Mouse (Mus musculus) heart, adult 2 months (tissue): ENCODE measurements at regions not wholly inside any gene's neighbourhood (a gene's known extent, or its start where the extent isn't known, plus 50 kb on each side); places are given as distances from the start of the nearest gene placed in this dataset.

Experiments
- DNase-seq, 2 experiments: peaks; one replicate each; pipeline ENCODE4 v3.0.0; 2021
- H3K27ac ChIP-seq: fragments of 200-600 bp; 2 replicates; pipeline ENCODE4 v1.8.1; 2022
- H3K27me3 ChIP-seq: fragments of 200-500 bp; 2 replicates; pipeline ENCODE4 v1.6.1; 2012; ENCODE audit warnings: mild to moderate bottlenecking, low read length, inconsistent platforms, mixed read lengths; ENCODE audit not compliant: control insufficient read depth, insufficient read depth
- H3K36me3 ChIP-seq: fragments of 200-500 bp; 2 replicates; pipeline ENCODE4 v1.6.1; 2012; ENCODE audit warnings: low read length, inconsistent platforms; ENCODE audit not compliant: control insufficient read depth, insufficient read depth
- H3K4me1 ChIP-seq: fragments of 200-500 bp; 2 replicates; pipeline ENCODE4 v1.6.1; 2011; ENCODE audit warnings: low read length; ENCODE audit not compliant: control insufficient read depth, insufficient read depth
- H3K4me3 ChIP-seq: fragments of 200-600 bp; 2 replicates; pipeline ENCODE4 v1.8.1; 2022
- H3K79me2 ChIP-seq: fragments of 200-500 bp; replicated peaks from 2 replicates; pipeline ENCODE4 v1.6.1; 2012; ENCODE audit warnings: mild to moderate bottlenecking, inconsistent platforms, low read length, moderate library complexity, mixed read lengths; ENCODE audit not compliant: control insufficient read depth, insufficient read depth
- H3K9ac ChIP-seq: fragments of 200-500 bp; 2 replicates; pipeline ENCODE4 v1.6.1; 2012; ENCODE audit warnings: low read depth, mild to moderate bottlenecking, control low read depth, inconsistent platforms, low read length, mixed read lengths
- CTCF ChIP-seq: fragments of 200-600 bp; IDR thresholded peaks from 2 replicates; pipeline ENCODE4 v1.8.1; 2022; ENCODE audit warnings: antibody characterized with exemption, mild to moderate bottlenecking, moderate library complexity
- EP300 ChIP-seq: fragments of 200-500 bp; IDR thresholded peaks from 2 replicates; pipeline ENCODE4 v1.6.1; 2011; ENCODE audit warnings: low read depth, low read length, control low read depth; ENCODE audit not compliant: insufficient read depth
- POLR2A ChIP-seq: fragments of 200-500 bp; IDR thresholded peaks from 2 replicates; pipeline ENCODE4 v1.6.1; 2011; ENCODE audit warnings: mild to moderate bottlenecking, low read depth, low read length, control low read depth; ENCODE audit not compliant: insufficient read depth
- WGBS: fragments of 180-500 bp; shearing (Covaris S2); methylation state at CpG from one replicate; pipeline ENCODE4 v1.1.7; 2018; 5-methylcytosine and 5-hydroxymethylcytosine counted together
- intact Hi-C: fragments of 180-260 bp; cut with DNase I; formaldehyde crosslinking; loops from one replicate; pipeline ENCODE4 v1.15.1; 2025

GRCm38 (mm10) chr13:80188734-80189133 is 694.5 kb upstream of the Arrdc3 start:
- DNase-seq = no peak
- H3K4me3 ChIP-seq = no peak overlapping the region
- TF ChIP-seq EP300 (no peak), CTCF (no peak)
- intact Hi-C loops = no loop called here
- 78% methylated on average over 2 of the region's 2 CpGs for WGBS
- no peaks in the 10 kb centered on the region for H3K4me1 ChIP-seq
- H3K36me3 ChIP-seq = no peaks in the 10 kb centered on the region
- no peak overlapping the region for H3K27ac ChIP-seq
- H3K9ac ChIP-seq = no peak overlapping the region
- no peaks in the 10 kb centered on the region for H3K79me2 ChIP-seq
- H3K27me3 ChIP-seq = no peaks in the 10 kb centered on the region

GRCm38 (mm10) chr13:80195065-80195605 is 688.0 kb upstream of the Arrdc3 start:
- Histone ChIP-seq H3K36me3 (no peaks in the 10 kb centered on the region), H3K27me3 (no peaks in the 10 kb centered on the region), H3K79me2 (no peaks in the 10 kb centered on the region), H3K4me3 (no peak overlapping the region), H3K27ac (no peak overlapping the region), H3K9ac (no peak overlapping the region), H3K4me1 (no peaks in the 10 kb centered on the region)
- DNase-seq = no peak
- 62% methylated on average over 5 of the region's 5 CpGs for WGBS
- TF ChIP-seq EP300 (no peak), CTCF (no peak), POLR2A (no peak)
- intact Hi-C loops = no loop called here

DNA sequence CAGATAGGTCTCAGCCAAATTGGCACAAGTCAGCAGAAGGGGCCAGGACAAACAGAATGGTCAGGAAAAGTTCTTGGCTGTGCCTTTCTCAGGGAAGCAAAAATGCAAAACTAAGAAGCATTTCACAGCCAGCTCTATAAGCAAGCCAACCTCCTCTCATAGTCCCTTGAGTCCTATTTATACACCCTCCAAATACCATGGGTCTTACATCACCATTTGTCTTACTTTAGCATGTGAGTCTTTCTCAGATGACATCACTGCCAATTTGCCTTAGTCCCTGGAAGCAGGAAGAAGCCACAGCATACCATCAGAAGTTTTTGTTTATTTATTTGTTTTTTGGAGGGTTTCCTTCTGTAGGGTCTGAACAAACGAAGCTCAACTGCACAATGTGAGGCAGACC is 659.1 kb upstream of the Arrdc3 start:
- H3K27me3 ChIP-seq = no peaks in the 10 kb centered on the region
- H3K9ac ChIP-seq = no peak overlapping the region
- H3K4me3 ChIP-seq = no peak overlapping the region
- WGBS = 38% methylated on average over 1 of the region's 1 CpGs
- intact Hi-C loops = no loop called here
- no peak for DNase-seq
- H3K79me2 ChIP-seq = no peaks in the 10 kb centered on the region
- TF ChIP-seq CTCF (no peak), POLR2A (no peak), EP300 (no peak)
- no peaks in the 10 kb centered on the region for H3K36me3 ChIP-seq
- no peaks in the 10 kb centered on the region for H3K4me1 ChIP-seq
- no peak overlapping the region for H3K27ac ChIP-seq

DNA sequence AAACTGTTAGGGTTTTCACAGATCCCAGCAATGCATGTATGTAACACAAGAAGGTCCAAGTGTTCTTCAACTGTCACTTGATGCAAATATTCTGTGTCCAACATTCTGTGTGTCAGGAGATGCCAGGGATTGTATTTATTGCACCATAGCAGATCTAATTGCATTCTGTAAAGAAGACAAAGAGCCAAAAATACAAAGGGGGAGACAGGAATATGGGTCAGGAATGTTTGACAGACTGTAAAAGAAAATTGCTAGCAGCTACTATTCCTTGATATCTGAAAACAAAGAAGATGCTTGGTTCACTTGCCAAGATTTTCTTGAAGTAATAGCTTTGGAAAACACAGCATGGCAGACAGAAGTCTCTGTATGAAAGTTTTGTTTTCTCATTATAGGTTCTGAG is 651.8 kb upstream of the Arrdc3 start:
- Histone ChIP-seq H3K9ac (no peak overlapping the region), H3K27ac (no peak overlapping the region), H3K4me3 (no peak overlapping the region), H3K4me1 (no peaks in the 10 kb centered on the region), H3K79me2 (no peaks in the 10 kb centered on the region), H3K36me3 (no peaks in the 10 kb centered on the region), H3K27me3 (no peaks in the 10 kb centered on the region)
- DNase-seq = no peak
- intact Hi-C loops = no loop called here
- TF ChIP-seq CTCF (no peak), POLR2A (no peak), EP300 (no peak)

DNA sequence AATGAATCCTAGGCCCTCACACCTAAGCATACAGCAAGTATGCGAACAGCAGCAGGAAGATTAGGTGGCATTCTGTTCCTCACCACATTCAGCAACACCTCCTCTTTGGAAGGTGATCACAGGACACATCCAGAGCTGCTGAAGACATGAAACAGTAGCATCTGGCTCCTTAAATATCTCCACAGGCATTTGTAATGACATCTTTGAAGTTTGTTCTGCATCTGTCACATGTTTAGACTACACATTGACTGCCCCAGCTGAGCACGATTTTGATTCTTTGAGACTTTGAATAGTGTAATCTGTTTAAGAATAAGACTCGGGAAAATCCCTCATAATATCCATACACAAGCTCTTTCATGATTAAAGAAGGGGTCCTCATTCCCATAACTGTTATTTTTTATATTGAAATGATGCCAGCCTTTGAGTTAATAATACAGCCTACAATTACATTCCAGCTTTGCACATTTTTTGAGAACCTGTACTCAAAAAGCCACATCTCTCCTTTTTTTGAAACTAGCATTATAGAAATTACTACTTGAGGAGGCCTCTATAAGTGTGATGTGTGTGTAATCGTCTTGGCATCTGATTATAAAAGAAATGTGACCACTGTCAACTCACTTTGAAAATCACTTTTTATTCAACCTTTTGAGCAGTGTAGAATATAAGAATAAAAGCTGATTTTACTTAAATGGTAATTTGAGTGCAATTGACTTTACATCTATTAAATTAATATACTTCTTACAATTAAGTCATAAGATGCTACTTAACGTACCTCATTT is 647.7 kb upstream of the Arrdc3 start:
- Histone ChIP-seq H3K27me3 (no peaks in the 10 kb centered on the region), H3K36me3 (no peaks in the 10 kb centered on the region), H3K27ac (no peak overlapping the region), H3K79me2 (no peaks in the 10 kb centered on the region), H3K4me3 (no peak overlapping the region), H3K4me1 (no peaks in the 10 kb centered on the region), H3K9ac (no peak overlapping the region)
- WGBS = 56% methylated on average over 5 of the region's 5 CpGs
- intact Hi-C loops = no loop called here
- TF ChIP-seq POLR2A (no peak), EP300 (no peak), CTCF (no peak)
- no peak for DNase-seq

- DNase-seq = no peak
- Histone ChIP-seq H3K9ac (no peak overlapping the region), H3K4me1 (no peaks in the 10 kb centered on the region), H3K4me3 (no peak overlapping the region), H3K27me3 (no peaks in the 10 kb centered on the region), H3K27ac (no peak overlapping the region), H3K79me2 (no peaks in the 10 kb centered on the region), H3K36me3 (no peaks in the 10 kb centered on the region)
- intact Hi-C loops = no loop called here
- TF ChIP-seq CTCF (no peak), POLR2A (no peak), EP300 (no peak)
- whole genome bisulfite sequencing = 79% methylated on average over 2 of the region's 2 CpGs
These were observed 620.4 kb upstream of the Arrdc3 start for GRCm38 (mm10) chr13:80262826-80263225.
